Mouse (Mus musculus) yolk sac, embryonic 10.5 days (tissue): ENCODE results near the gene Dclre1b.
"Not testable (repeated sequence)": the region's sequence is repeated elsewhere in the genome, so short reads cannot be mapped to it uniquely, and the experiment has no call there.

Experiments
- DNase-seq: peaks from one replicate; pipeline ENCODE4 v3.0.0-alpha.2; 2017; ENCODE audit warnings: low spot score

Dclre1b gene

DNA sequence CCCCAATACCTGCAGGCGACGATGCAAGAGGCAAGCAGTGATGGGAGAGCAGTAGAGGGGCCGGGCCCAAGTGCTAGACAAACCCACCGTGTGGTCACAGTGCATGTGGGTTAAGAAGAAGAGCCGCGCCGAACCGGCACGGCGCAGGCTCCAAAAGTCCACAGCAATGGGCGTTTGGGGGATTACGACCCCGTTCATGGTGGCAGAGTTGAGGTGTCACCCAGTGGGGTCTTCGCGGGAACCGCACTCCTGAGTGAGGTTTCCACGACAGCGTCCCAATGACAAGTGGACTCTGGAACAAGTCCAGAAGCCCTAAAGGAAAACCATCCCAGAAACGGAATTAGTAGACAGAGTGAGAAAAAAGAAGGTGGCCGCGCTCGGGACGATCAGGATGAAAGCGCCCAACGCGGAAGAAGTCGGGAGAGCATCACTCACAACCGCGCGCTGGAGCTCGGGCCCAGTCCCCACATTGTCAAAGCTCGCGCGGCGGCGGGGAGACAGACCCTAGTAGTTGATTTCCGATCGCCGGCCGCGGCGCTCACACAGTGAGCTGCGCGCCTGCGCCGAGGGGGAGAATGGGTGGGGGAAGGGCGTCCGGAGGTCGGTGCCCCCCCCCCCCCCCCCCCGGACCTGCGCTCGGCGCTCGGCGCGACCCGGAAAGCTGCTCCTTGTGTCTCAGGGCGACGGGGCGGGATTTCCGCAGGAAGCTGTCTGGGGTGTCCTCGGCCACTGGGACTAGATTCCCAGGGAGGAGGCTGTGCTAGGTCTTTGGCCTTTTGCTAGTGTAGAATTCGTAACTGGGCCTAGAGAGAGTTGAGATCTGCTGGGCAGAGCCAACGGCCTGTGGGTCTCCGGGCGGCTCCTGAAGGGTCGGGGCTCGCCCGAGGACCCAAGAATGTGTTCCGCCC, at the start of gene Dclre1b, which contains the start of the genes Ap4b1 and Gm43064:
Gene Dclre1b (minus strand): TSS at position 554 of the 908 bp plus-strand sequence.
Gene Ap4b1 (plus strand): TSS at position 630 of the 908 bp plus-strand sequence.
Gene Gm43064 (plus strand): TSS at position 683 of the 908 bp plus-strand sequence.
- peak; percentile 94 for DNase-seq

DNA sequence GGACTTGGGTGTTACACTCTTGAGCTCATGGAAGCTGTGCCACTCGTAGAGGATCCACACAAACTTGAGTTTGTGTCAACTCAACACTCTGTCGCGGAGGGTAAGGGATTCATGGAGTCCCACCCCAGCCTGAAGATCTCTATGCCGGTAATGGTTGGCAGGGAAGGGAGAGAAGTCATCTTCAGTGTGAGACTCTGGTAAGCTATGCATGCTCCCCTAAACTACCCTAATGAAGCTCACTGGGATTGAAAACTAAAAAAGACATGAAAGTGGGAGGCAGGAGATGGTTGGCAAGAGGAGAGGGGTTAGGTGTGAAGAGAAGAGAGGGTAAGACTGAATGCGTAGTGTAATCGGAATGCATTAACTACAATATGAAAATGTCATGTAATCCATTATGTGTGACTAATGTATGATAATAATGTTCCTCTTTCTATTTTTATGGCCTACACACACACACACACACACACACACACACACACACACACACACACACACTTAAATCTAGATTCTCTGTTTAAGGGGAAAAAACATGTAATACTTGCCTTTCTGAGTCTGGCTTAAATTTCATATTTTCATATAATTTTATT, 48.8 kb upstream of the Dclre1b start:
- DNase-seq = no peak

- DNase-seq = no peak
These were observed 48.0 kb upstream of the Dclre1b start for GRCm38 (mm10) chr3:103857036-103857805.

GRCm38 (mm10) chr3:103853804-103854203, 44.6 kb upstream of the Dclre1b start:
- no peak for DNase-seq

- no peak for DNase-seq
These were observed 43.5 kb upstream of the Dclre1b start for GRCm38 (mm10) chr3:103852565-103853299.

DNA sequence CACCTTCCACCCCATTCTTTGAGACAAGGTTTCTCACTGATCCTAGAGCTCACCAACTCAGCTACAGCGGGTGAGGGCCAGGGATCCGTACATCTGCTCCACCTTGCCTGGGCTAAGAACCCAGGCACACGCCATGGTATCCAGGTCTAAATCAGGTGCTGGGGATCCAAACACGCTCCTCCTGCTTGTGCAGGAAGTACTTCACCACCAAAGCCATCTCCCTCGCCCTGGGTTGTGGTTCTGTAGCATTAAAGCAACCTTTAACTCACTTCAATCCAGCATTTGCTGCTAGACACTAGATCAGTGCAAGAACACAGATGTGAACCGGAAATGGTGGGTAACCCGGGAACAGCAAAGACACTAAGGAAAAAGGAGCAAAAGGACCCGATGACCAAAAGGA, 42.6 kb upstream of the Dclre1b start:
- DNase-seq = no peak

DNA sequence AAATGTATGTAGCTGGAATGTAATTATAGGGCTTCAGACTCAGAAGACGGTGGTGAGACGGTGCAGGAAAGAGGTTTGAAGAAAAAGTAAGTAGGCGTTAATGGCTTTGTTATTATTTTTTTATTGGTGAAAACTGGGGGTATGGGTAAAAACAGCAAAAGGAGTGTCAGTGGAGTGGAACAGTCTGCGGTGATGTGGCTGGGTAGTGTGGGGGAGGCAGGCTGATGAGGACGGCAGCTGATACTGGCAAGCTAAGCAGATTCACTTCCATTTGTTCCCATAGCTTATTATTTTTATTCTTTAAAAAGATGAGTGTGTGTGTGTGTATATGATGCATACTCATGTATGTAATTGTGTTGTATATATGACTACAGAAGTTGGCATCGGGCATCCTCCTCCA, 42.2 kb upstream of the Dclre1b start:
- no peak for DNase-seq

DNA sequence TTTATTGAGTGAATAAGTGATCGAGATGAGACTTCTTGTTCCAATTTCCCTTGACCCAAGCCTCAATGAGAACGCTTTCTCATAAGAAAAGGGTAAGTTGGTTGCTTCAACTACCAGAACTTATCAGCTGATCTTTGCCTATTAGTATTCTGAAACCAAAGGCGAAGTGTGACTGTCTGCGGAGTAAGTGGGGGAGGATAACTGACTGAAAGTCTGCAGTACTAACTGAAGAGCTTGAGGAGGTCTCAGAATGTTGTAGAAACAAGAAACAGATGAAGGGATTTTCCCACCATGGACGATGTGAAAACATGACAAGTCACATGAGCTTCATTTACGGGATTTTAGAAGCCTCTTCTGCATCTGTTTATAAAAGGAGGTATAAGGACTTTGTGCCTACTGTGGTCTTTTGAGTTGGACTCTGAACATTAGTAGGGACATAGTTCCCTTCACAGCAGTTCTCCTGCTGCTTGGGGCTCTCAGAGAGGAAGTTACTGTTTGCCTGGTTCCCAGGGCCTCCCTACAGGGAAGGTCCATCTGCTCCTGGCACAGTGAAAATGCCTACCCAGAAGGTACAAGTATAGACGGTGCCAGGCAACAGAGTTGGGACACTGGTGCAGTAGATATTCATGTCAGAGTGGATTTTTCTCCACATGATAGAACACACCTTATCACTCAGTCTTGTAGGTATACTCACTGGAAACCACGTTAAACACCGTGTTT, 41.6 kb upstream of the Dclre1b start:
- no peak for DNase-seq

GRCm38 (mm10) chr3:103840946-103841345, 31.7 kb upstream of the Dclre1b start:
- DNase-seq = not testable (repeated sequence)

- DNase-seq = not testable (repeated sequence)
These were observed 31.0 kb upstream of the Dclre1b start for GRCm38 (mm10) chr3:103840195-103840594.

DNA sequence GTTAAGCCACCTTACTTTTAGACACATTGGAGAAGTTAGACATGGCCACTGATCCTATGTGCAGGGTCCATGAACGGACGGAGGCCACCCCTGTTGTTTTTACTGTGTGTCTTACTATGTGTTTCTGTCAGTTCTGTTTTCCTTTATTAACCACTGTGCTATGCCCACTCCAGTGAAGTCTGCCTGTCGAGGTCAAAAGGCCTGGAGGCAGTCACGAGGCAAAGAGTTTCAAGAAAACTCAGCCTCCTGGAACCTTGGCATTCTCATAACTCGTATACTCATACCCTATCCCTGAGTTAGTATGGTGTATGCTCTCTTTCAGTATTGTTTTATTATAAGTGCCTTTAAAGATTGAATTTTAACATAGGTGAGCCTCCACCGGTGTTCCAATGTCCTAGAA, 30.5 kb upstream of the Dclre1b start:
- DNase-seq = no peak

DNA sequence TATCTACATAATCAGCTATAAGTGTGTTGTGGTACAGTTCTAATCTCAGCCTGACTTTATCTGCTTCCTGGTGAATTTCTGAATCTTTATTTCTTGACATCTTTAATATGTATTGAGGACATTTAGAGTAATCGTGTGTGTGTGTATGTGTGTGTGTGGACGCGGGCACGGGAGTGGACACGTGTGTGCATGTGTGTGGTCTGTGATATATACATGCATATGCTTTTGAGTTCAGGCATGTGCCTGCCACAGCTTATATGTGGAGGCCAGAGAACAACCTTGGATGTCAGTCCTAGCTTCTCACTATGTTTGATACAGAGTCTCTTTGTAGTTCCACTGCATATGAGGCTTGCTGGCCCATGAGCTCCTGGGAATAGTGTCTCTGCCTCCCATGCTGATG, 27.2 kb upstream of the Dclre1b start:
- DNase-seq = no peak

DNA sequence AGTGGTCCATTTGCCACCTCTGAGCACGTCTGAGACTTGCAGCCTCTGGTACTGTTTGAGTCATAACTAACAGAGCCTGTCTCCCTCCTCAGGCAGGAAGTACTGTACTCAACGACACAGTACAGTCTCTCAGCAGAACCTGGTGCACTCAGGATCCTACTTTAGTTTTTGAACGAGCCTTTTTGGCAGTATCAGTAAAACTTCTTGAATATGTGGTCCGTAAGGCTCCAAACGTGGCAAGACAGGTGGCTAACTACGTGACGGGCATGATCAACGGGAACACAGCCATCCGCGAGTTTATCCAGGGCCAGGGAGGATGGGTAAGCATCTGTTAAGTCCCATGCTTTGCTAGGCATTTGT, 26.7 kb upstream of the Dclre1b start:
- no peak for DNase-seq

DNA sequence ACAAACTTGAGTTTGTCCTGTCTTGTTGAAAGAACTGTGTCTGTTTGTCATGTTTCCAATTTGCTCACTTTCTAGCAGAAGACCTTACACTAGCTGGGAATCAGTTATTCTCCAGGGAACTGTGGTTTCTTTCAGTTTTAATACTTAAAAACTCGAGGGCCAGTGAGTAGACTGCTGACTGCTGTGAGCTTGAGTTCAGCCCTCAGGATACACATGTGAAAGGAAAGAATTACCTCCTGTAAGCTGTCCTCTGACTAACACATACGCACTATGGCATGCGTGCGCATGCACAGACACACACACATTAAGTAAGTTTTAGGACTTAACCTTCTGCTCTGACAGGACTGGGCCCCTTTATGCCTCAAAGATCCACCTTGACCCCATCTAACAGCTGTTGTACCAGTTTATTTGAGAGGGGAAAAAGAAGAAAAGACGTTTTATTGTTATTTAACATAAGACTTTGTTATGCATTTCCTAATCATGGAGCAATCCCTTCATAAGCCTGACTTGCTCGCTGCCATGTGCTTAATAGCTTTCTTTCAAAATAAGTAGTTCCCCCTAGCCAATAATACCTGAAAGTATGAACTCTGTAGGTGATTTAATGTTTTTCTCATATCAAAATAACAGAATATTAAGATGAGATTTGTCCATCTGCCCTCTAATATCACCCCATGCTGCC, 26.2 kb upstream of the Dclre1b start:
- DNase-seq = no peak

DNA sequence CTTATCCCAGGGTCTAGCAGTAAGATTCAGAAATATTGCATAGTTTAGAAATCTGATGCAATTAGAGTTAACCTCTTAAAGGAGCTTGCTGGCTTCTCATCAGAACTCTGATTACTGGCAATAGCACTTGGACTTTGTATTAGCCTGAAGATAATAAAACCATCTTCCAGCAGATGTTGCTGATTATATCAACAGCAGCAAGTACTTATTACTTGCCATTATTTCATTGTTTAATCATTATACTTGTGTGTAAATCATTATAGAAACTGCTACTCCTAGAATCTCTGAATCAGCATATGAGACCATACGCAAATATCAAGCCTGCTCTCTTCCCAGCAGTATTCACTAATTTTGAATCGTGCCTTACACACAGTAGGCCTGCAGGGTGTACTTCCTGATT, 24.8 kb upstream of the Dclre1b start:
- DNase-seq = no peak

DNA sequence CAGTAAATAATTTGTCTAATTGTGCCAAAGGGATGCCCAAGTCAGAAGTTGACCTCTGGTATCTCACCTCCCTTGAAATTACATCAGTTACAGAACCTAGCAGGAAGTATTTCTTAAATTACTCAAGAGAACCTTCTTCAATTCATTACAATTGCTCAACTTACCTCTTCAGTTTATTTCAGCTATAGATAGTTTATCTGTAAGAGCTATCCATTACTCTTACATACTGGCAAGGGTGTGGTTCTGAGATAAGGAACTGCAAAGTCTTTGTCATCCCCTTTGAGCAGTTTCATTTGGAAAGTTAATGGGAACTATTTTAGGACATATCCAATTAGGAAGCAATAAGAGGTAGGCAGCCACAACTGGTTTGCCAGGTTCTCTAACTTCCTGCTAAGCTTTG, 23.2 kb upstream of the Dclre1b start, which contains the start of gene Bcl2l15:
Gene Bcl2l15 (plus strand): TSS at position 176 of the 400 bp plus-strand sequence.
- DNase-seq = no peak

DNA sequence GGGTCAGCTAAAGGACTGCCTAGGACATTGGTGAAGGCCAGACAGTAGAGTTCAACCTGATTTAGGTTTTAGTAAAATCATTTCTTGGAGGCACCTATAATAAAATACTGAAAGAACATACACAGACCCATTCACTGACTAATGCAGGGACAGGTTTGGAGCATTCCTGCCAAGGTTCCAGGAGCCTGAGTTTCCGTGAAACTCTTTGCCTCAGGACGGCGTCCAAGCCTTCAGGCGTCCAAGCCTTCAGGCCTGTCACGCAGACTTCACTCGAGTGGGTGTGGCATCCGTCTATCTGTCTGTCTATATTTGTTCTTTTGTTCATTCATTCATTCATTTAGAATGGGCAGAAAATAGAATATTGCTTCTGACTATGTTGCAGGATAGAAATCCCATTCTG, 21.9 kb upstream of the Dclre1b start:
- DNase-seq = no peak

- DNase-seq = not testable (repeated sequence)
These were observed 21.4 kb upstream of the Dclre1b start for GRCm38 (mm10) chr3:103830681-103831080.

DNA sequence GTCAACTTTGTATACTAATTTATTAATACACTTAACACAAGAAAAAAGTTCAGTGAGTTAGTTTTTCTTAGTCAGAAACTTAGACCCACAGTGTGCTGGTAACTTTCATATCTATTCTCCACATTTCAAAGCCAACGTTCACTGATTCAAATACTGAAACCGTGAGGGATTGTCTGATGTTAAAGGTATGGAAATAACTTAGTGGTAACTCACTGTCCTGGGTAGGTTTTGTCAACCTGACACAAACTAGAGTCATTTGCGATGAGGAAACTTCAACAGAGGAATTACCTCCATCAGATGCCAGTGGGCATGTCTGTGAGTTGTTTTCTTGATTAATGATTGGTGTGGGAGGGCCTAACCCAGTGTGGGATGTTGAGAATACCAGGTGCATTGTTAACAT, 19.8 kb upstream of the Dclre1b start:
- DNase-seq = no peak

GRCm38 (mm10) chr3:103827548-103827947, 18.3 kb upstream of the Dclre1b start:
- no peak for DNase-seq

DNA sequence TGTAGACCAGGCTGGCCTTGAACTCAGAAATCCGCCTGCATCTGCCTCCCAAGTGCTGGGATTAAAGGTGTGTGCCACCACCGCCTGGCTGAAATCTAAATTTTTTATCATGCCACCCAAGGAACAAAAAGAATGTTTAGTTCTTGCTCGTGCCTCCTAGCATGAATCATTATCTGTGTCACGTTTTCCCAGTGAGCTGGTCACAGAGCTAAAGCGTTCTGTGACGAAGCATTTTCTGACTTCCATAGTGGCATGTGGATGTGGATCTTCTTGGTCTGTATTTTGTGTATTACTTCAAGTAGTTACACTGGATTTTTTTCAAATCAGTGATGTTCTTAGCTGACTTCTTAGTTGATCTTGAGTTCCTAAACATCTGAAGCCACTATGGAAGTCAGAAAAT, 1.7 kb upstream of the Dclre1b start:
- DNase-seq = no peak
